Mouse (Mus musculus): Measurements from ENCODE around the gene Pax7.

- TF ChIP-seq REST (IDR thresholded peaks at IDR 0.05; ENCODE audit: insufficient read depth, insufficient read length) (no peak), E2F4 (IDR thresholded peaks at IDR 0.05; ENCODE audit: insufficient read depth) (no peak), USF1 (IDR thresholded peaks at IDR 0.05; ENCODE audit: low read depth) (no peak), POLR2A (IDR thresholded peaks at IDR 0.05; ENCODE audit: insufficient read length, low read depth) (no peak), TCF12 (IDR thresholded peaks at IDR 0.05; ENCODE audit: insufficient read depth, poor library complexity, severe bottlenecking) (no peak), MYOD1 (IDR thresholded peaks at IDR 0.05; ENCODE audit: control insufficient read depth in 1 of 3, insufficient read length in 2 of 3, low read depth in 2 of 3) (no peak), MYOG (IDR thresholded peaks at IDR 0.05; ENCODE audit: control insufficient read depth in 1 of 3, insufficient read depth in 1 of 3, insufficient read length in 2 of 3, low read depth in 2 of 3) (no peak), POLR2AphosphoS2 (IDR thresholded peaks at IDR 0.05; ENCODE audit: insufficient read length, low read depth) (no peak), MAX (IDR thresholded peaks at IDR 0.05; ENCODE audit: low read depth) (no peak)
Observed at GRCm38 (mm10) chr4:139843456-139843855, 10.1 kb upstream of the Pax7 start.

All from myocyte (in vitro differentiated cells).